Mouse (Mus musculus) liver, embryonic 12.5 days (tissue): Measurements from ENCODE around the gene Nmral1. TPM values are rescaled to one million over a fixed set of nuclear protein-coding genes. Genes with fewer than 3 reads are reported as not detected.

Experiments
- ATAC-seq: fragments of 200-750 bp; cut with Nextera tagmentation; 2 replicates; pipeline ENCODE4 v1.8.0; 2017; ENCODE audit warnings: moderate number of reproducible peaks, mild to moderate bottlenecking, moderate library complexity
- H3K27ac ChIP-seq: fragments of 300-500 bp; sonication (generic); 2 replicates; pipeline ENCODE4 v1.5.1; 2016; ENCODE audit warnings: mild to moderate bottlenecking
- H3K27me3 ChIP-seq: fragments of 300-500 bp; sonication (generic); replicated peaks from 2 replicates; pipeline ENCODE4 v1.6.1; 2016; ENCODE audit warnings: mild to moderate bottlenecking, moderate library complexity
- H3K36me3 ChIP-seq: fragments of 300-500 bp; sonication (generic); 2 replicates; pipeline ENCODE4 v1.6.1; 2016; ENCODE audit warnings: mild to moderate bottlenecking, moderate library complexity
- H3K4me1 ChIP-seq: fragments of 300-500 bp; sonication (generic); 2 replicates; pipeline ENCODE4 v1.6.1; 2016
- H3K4me2 ChIP-seq: fragments of 300-500 bp; sonication (generic); 2 replicates; pipeline ENCODE4 v1.6.1; 2016; ENCODE audit warnings: mild to moderate bottlenecking, moderate library complexity
- H3K4me3 ChIP-seq: fragments of 300-500 bp; sonication (generic); 2 replicates; pipeline ENCODE4 v1.5.1; 2016; ENCODE audit warnings: mild to moderate bottlenecking, moderate library complexity
- H3K9ac ChIP-seq: fragments of 300-500 bp; sonication (generic); 2 replicates; pipeline ENCODE4 v1.6.1; 2016; ENCODE audit warnings: mild to moderate bottlenecking, moderate library complexity
- H3K9me3 ChIP-seq: fragments of 300-500 bp; sonication (generic); replicated peaks from 2 replicates; pipeline ENCODE4 v1.6.1; 2016; ENCODE audit warnings: mild to moderate bottlenecking, moderate library complexity
- WGBS: fragments of 180-500 bp; shearing (Covaris S2); methylation state at CpG from one replicate; pipeline ENCODE4 v1.1.7; 2016; ENCODE audit not compliant: insufficient replicate concordance; 5-methylcytosine and 5-hydroxymethylcytosine counted together
- polyA plus RNA-seq: library from polyadenylated mRNA; unstranded; fragments of >200 nt; fragmentation: Nextera tagmentation; extraction: Ambion mirVana; gene quantifications from 2 replicates; pipeline ENCODE4 v1.2.1, GENCODE M21; 2016

The Nmral1 gene
- polyA plus RNA-seq, 1 experiment from 2014 or later, result 50.0 TPM

- Histone ChIP-seq H3K27ac (no peak overlapping the region), H3K9me3 (no peaks in the 10 kb centered on the region), H3K9ac (no peak overlapping the region), H3K4me2 (peak overlapping the region; percentile 89), H3K4me1 (peaks cover 62% of the 10 kb centered on the region), H3K36me3 (peaks cover 29% of the 10 kb centered on the region), H3K4me3 (0 out of 2 replicates have a peak overlapping the region, but pooled peaks have one; percentile 67), H3K27me3 (no peaks in the 10 kb centered on the region)
- no peak for ATAC-seq
- 70% methylated on average over 5 of the region's 5 CpGs for WGBS
These were observed 41.1 kb downstream of the Nmral1 start for GRCm38 (mm10) chr16:4678080-4678479.

GRCm38 (mm10) chr16:4676836-4677235, 42.3 kb downstream of the Nmral1 start:
- Histone ChIP-seq H3K9ac (no peak overlapping the region), H3K4me3 (no peak overlapping the region), H3K4me1 (peaks cover 49% of the 10 kb centered on the region), H3K27me3 (no peaks in the 10 kb centered on the region), H3K27ac (no peak overlapping the region), H3K4me2 (no peak overlapping the region), H3K36me3 (peaks cover 33% of the 10 kb centered on the region), H3K9me3 (no peaks in the 10 kb centered on the region)
- WGBS, result 74% methylated on average over 5 of the region's 5 CpGs
- no peak for ATAC-seq

GRCm38 (mm10) chr16:4674091-4674490, 45.1 kb downstream of the Nmral1 start:
- no peak for ATAC-seq
- 28% methylated on average over 4 of the region's 4 CpGs for WGBS
- no peaks in the 10 kb centered on the region for H3K27me3 ChIP-seq
- peaks cover 38% of the 10 kb centered on the region for H3K4me1 ChIP-seq
- H3K9ac ChIP-seq, result no peak overlapping the region
- H3K27ac ChIP-seq, result no peak overlapping the region
- no peaks in the 10 kb centered on the region for H3K9me3 ChIP-seq
- no peak overlapping the region for H3K4me2 ChIP-seq
- no peak overlapping the region for H3K4me3 ChIP-seq
- H3K36me3 ChIP-seq, result peaks cover 53% of the 10 kb centered on the region

GRCm38 (mm10) chr16:4670317-4670716, 48.8 kb downstream of the Nmral1 start:
- H3K36me3 ChIP-seq, result peaks cover 73% of the 10 kb centered on the region
- no peak overlapping the region for H3K4me2 ChIP-seq
- no peak for ATAC-seq
- peaks cover 13% of the 10 kb centered on the region; the same call in 1 of the 2 replicates for H3K4me1 ChIP-seq
- H3K27ac ChIP-seq, result no peak overlapping the region
- no peaks in the 10 kb centered on the region for H3K9me3 ChIP-seq
- H3K4me3 ChIP-seq, result no peak overlapping the region
- no peak overlapping the region for H3K9ac ChIP-seq
- no peaks in the 10 kb centered on the region for H3K27me3 ChIP-seq
- WGBS, result 55% methylated on average over 5 of the region's 5 CpGs

- Histone ChIP-seq H3K4me1 (no peaks in the 10 kb centered on the region; the same call in 1 of the 2 replicates), H3K36me3 (peaks cover 76% of the 10 kb centered on the region)
- WGBS, result 33% methylated on average over 3 of the region's 3 CpGs
These were observed 51.9 kb downstream of the Nmral1 start for GRCm38 (mm10) chr16:4667190-4667808.

GRCm38 (mm10) chr16:4665726-4666125, 53.4 kb downstream of the Nmral1 start:
- no peaks in the 10 kb centered on the region; the same call in 1 of the 2 replicates for H3K4me1 ChIP-seq
- H3K9ac ChIP-seq, result no peak overlapping the region
- ATAC-seq, result no peak
- no peak overlapping the region for H3K27ac ChIP-seq
- H3K4me2 ChIP-seq, result no peak overlapping the region
- H3K27me3 ChIP-seq, result no peaks in the 10 kb centered on the region
- no peak overlapping the region for H3K4me3 ChIP-seq
- H3K36me3 ChIP-seq, result peaks cover 81% of the 10 kb centered on the region
- no peaks in the 10 kb centered on the region for H3K9me3 ChIP-seq
- WGBS, result 87% methylated on average over 2 of the region's 2 CpGs

More at GRCm38 (mm10) chr16:4667190-4667808, 51.9 kb downstream of the Nmral1 start:
- Histone ChIP-seq H3K4me2 (no peak overlapping the region), H3K27me3 (no peaks in the 10 kb centered on the region), H3K4me3 (no peak overlapping the region), H3K27ac (no peak overlapping the region), H3K9ac (no peak overlapping the region), H3K9me3 (no peaks in the 10 kb centered on the region)
- ATAC-seq, result peak; percentile 77

GRCm38 (mm10) chr16:4663806-4664205, 55.4 kb downstream of the Nmral1 start:
- Histone ChIP-seq H3K27me3 (no peaks in the 10 kb centered on the region), H3K4me2 (no peak overlapping the region), H3K9me3 (no peaks in the 10 kb centered on the region), H3K9ac (no peak overlapping the region), H3K36me3 (peaks cover 69% of the 10 kb centered on the region), H3K27ac (no peak overlapping the region), H3K4me1 (peaks cover 5% of the 10 kb centered on the region; the same call in 1 of the 2 replicates), H3K4me3 (no peak overlapping the region)
- 74% methylated on average over 2 of the region's 2 CpGs for WGBS
- ATAC-seq, result no peak

GRCm38 (mm10) chr16:4661605-4662004, 57.6 kb downstream of the Nmral1 start:
- Histone ChIP-seq H3K27ac (no peak overlapping the region), H3K4me3 (no peak overlapping the region), H3K9me3 (no peaks in the 10 kb centered on the region), H3K4me1 (peaks cover 13% of the 10 kb centered on the region), H3K4me2 (no peak overlapping the region), H3K27me3 (no peaks in the 10 kb centered on the region), H3K36me3 (peaks cover 51% of the 10 kb centered on the region), H3K9ac (no peak overlapping the region)
- 71% methylated on average over 2 of the region's 2 CpGs for WGBS
- ATAC-seq, result no peak

Other genes with a start within 250 kb of the Nmral1 start
- gene Srl, start 177.5 kb downstream of the Nmral1 start, polyA plus RNA-seq, result 5.1 and 5.6 TPM in 2 replicates
- gene Tfap4, start 159.5 kb downstream of the Nmral1 start, polyA plus RNA-seq, result 13.3 and 14.3 TPM in 2 replicates
- gene Glis2, start 124.6 kb downstream of the Nmral1 start, polyA plus RNA-seq, result 6.1 and 7.3 TPM in 2 replicates
- 76.2 and 81.9 TPM in 2 replicates for gene Pam16, start 94.4 kb downstream of the Nmral1 start, polyA plus RNA-seq
- 4.7 and 5.0 TPM in 2 replicates for gene Vasn, start 79.4 kb downstream of the Nmral1 start, polyA plus RNA-seq
- 69.2 and 74.2 TPM in 2 replicates for gene Dnaja3, start 79.4 kb downstream of the Nmral1 start, polyA plus RNA-seq
- gene Coro7, start 39.6 kb downstream of the Nmral1 start, polyA plus RNA-seq, result 11.3 and 11.9 TPM in 2 replicates
- 40.9 and 42.5 TPM in 2 replicates for gene Hmox2, start 7.0 kb upstream of the Nmral1 start, polyA plus RNA-seq
- 24.9 and 25.7 TPM in 2 replicates for gene Cdip1, start 70.9 kb upstream of the Nmral1 start, polyA plus RNA-seq
- gene 4930562C15Rik, start 116.1 kb upstream of the Nmral1 start, polyA plus RNA-seq, result 0.13 and 0.16 TPM in 2 replicates
- 14.7 and 16.8 TPM in 2 replicates for gene Ubald1, start 161.0 kb upstream of the Nmral1 start, polyA plus RNA-seq
- 29.8 and 31.1 TPM in 2 replicates for gene Mgrn1, start 166.9 kb upstream of the Nmral1 start, polyA plus RNA-seq
- gene Nudt16l1, start 219.4 kb upstream of the Nmral1 start, polyA plus RNA-seq, result 61.2 and 62.7 TPM in 2 replicates
- gene Anks3, start 244.8 kb upstream of the Nmral1 start, polyA plus RNA-seq, result 16.8 and 19.7 TPM in 2 replicates